Comparison of ENCODE assay signal across 11 mouse cellular contexts in genomic region chr1:138516946-138517345, GRCm38 (mm10).
DNase-seq lines count a peak whose midpoint lies in the region; ATAC-seq and TF ChIP-seq lines count a peak whose summit lies in the region.
"Had no signal": no experiment of that assay in that cellular context is flagged by ENCODE, and none has a peak within 500 bp of the region (broad histone marks: within the 10 kb centered on the region; RNA-seq: fewer than 3 reads in every experiment).

No protein-coding gene starts in this region.

- H3K9me3 ChIP-seq in heart, postnatal 0 days (replicated peaks; ENCODE audit: control insufficient read depth, low read length), result no peaks in the 10 kb centered on the region
- H3K9me3 ChIP-seq: intestine, embryonic 15.5 days had no signal

- H3K36me3 ChIP-seq in heart, postnatal 0 days (replicated peaks; ENCODE audit: control insufficient read depth, insufficient read depth, low read length), result peaks cover 8% of the 10 kb centered on the region; the same call in 1 of the 2 replicates
- no peaks in the 10 kb centered on the region; the same call in 1 of the 2 replicates for H3K36me3 ChIP-seq in macrophage (ENCODE audit: inconsistent target)
- H3K36me3 ChIP-seq: intestine, embryonic 15.5 days had no signal

- peak overlapping the region; percentile 38 for H3K27ac ChIP-seq in heart, postnatal 0 days (ENCODE audit: low read depth)
- peak overlapping the region; percentile 38 for H3K27ac ChIP-seq in macrophage
- H3K27ac ChIP-seq: intestine, embryonic 15.5 days had no signal

- no peak for DNase-seq in heart, postnatal 0 days (ENCODE audit: low spot score)
- no peak for DNase-seq in heart, postnatal 36 days
- peak; percentile 31 for DNase-seq in brain, adult 2 months (ENCODE audit: low read depth, low spot score)
- DNase-seq in thymus, postnatal 25 days, result peak; percentile 42
- DNase-seq in layer of hippocampus, postnatal 36 days, result no peak
- no peak for DNase-seq in cerebellum, postnatal 10 days
- DNase-seq in retina, postnatal 1 day, result no peak
- DNase-seq: cerebellum, adult 9-10 months; right cerebral cortex, adult 18-20 months had no signal

- ATAC-seq in heart, postnatal 0 days (ENCODE audit: insufficient read depth, low read depth), result no peak
- ATAC-seq: intestine, embryonic 15.5 days had no signal

- peak overlapping the region; percentile 36; the same call in 1 of the 2 replicates for H3K4me2 ChIP-seq in heart, postnatal 0 days (ENCODE audit: low read depth, low read length)
- H3K4me2 ChIP-seq: intestine, embryonic 15.5 days had no signal

- peak overlapping the region; percentile 13; the same call in 1 of the 2 replicates for H3K4me3 ChIP-seq in heart, postnatal 0 days (ENCODE audit: low read depth, low read length)
- peak overlapping the region; percentile 3; the same call in 1 of the 2 replicates for H3K4me3 ChIP-seq in macrophage (ENCODE audit: inconsistent target)
- H3K4me3 ChIP-seq: intestine, embryonic 15.5 days had no signal

- H3K27me3 ChIP-seq in heart, postnatal 0 days (ENCODE audit: control insufficient read depth, insufficient read depth, low read length), result no peaks in the 10 kb centered on the region
- H3K27me3 ChIP-seq: intestine, embryonic 15.5 days had no signal

- intact Hi-C loops in heart, postnatal 36 days (cut with DNase I), result no loop called here

- no peak overlapping the region for H3K9ac ChIP-seq in heart, postnatal 0 days (replicated peaks; ENCODE audit: low read depth, low read length)
- H3K9ac ChIP-seq: intestine, embryonic 15.5 days had no signal

- no peak for TF ChIP-seq CTCF in heart, postnatal 0 days (IDR thresholded peaks at IDR 0.05; ENCODE audit: low read depth)

- 38% methylated on average over 2 of the region's 2 CpGs for WGBS in heart, postnatal 0 days
- WGBS in macrophage (ENCODE audit: missing documents), result 32% methylated on average over 2 of the region's 2 CpGs

- TF ChIP-seq EP300 in heart, postnatal 0 days (IDR thresholded peaks at IDR 0.05; ENCODE audit: low read depth), result no peak

- peaks cover 16% of the 10 kb centered on the region; the same call in 1 of the 2 replicates for H3K79me2 ChIP-seq in macrophage (ENCODE audit: inconsistent target)

- peaks cover 6% of the 10 kb centered on the region for H3K4me1 ChIP-seq in heart, postnatal 0 days (ENCODE audit: control insufficient read depth, insufficient read depth)
- H3K4me1 ChIP-seq: intestine, embryonic 15.5 days had no signal

Comparison
In these comparisons a context has a peak if more than half of its experiments do, and no peak if none do; other contexts are left out.
1. DNase-seq: peak in brain, adult 2 months (single experiment) and thymus, postnatal 25 days (single experiment); none in heart, postnatal 0 days (single experiment), heart, postnatal 36 days (0 of 2), layer of hippocampus, postnatal 36 days (0 of 2), cerebellum, postnatal 10 days (0 of 2) and retina, postnatal 1 day (single experiment).